Mouse (Mus musculus) Muller cell, postnatal 12 days (primary cell): ENCODE results near the gene Lingo1.

Source experiments
- DNase-seq: peaks from one replicate; pipeline ENCODE4 v3.0.0-alpha.2; 2015; ENCODE audit errors: inconsistent ontology term

The Lingo1 gene

GRCm38 (mm10) chr9:56605443-56605806, 190.8 kb downstream of the Lingo1 start:
- no peak for DNase-seq

- DNase-seq, result peak; percentile 84
Measured at GRCm38 (mm10) chr9:56604797-56605442, 191.3 kb downstream of the Lingo1 start.

GRCm38 (mm10) chr9:56600655-56601054, 195.6 kb downstream of the Lingo1 start:
- DNase-seq, result peak; percentile 85

GRCm38 (mm10) chr9:56592639-56593038, 203.6 kb downstream of the Lingo1 start:
- no peak for DNase-seq

GRCm38 (mm10) chr9:56591248-56591888, 204.9 kb downstream of the Lingo1 start:
- no peak for DNase-seq

- DNase-seq, result no peak
Measured at GRCm38 (mm10) chr9:56589762-56590161, 206.5 kb downstream of the Lingo1 start.

- DNase-seq, result no peak
Measured at GRCm38 (mm10) chr9:56584043-56584424, 212.2 kb downstream of the Lingo1 start.

- no peak for DNase-seq
Measured at GRCm38 (mm10) chr9:56583139-56584042, 212.9 kb downstream of the Lingo1 start.

GRCm38 (mm10) chr9:56582628-56583027, 213.6 kb downstream of the Lingo1 start:
- DNase-seq, result no peak

GRCm38 (mm10) chr9:56581700-56582099, 214.6 kb downstream of the Lingo1 start:
- DNase-seq, result no peak

GRCm38 (mm10) chr9:56581016-56581415, 215.3 kb downstream of the Lingo1 start:
- no peak for DNase-seq

- no peak for DNase-seq
Measured at GRCm38 (mm10) chr9:56580101-56580500, 216.2 kb downstream of the Lingo1 start.

GRCm38 (mm10) chr9:56577405-56577804, 218.9 kb downstream of the Lingo1 start:
- peak; percentile 40 for DNase-seq

- peak; percentile 45 for DNase-seq
Measured at GRCm38 (mm10) chr9:56572534-56573479, 223.5 kb downstream of the Lingo1 start.
